Mouse (Mus musculus): ENCODE measurements around the gene Lin28b. TPM values are rescaled to one million over a fixed set of nuclear protein-coding genes. Genes with fewer than 3 reads are reported as not detected.
A peak's percentile ranks its signal among the peaks of the same experiment; 100 is the strongest.

The Lin28b gene
- polyA plus RNA-seq (2015; fragmentation: Nextera tagmentation; extraction: Ambion mirVana): 0.92 and 1.2 TPM in 2 replicates

- peak within 1 kb of the TSS; percentile 36 for H3K9ac ChIP-seq
- peaks cover 31% of the 10 kb centered on the region for H3K27me3 ChIP-seq (replicated peaks)
- peak within 1 kb of the TSS; percentile 61 for H3K4me3 ChIP-seq (replicated peaks)
- under 1% methylated on average over 92 of the region's 139 CpGs for WGBS
- H3K4me2 ChIP-seq (replicated peaks): peak within 1 kb of the TSS; percentile 99
- H3K36me3 ChIP-seq: no peaks in the 10 kb centered on the region
- peak; percentile 96 for ATAC-seq
- no peak within 1 kb of the TSS for H3K27ac ChIP-seq
- H3K4me1 ChIP-seq (replicated peaks): peaks cover 5% of the 10 kb centered on the region
- no peaks in the 10 kb centered on the region for H3K9me3 ChIP-seq
Measured at GRCm38 (mm10) chr10:45485761-45486602, at the start of gene Lin28b. Gene Lin28b, minus strand, starts transcription at chr10:45486395.

- WGBS: 66% methylated on average over 2 of the region's 2 CpGs
- H3K9ac ChIP-seq: no peak overlapping the region
- no peak for ATAC-seq
Measured at GRCm38 (mm10) chr10:45511764-45512163, 25.6 kb upstream of the Lin28b start.

GRCm38 (mm10) chr10:45510662-45511061 is 24.5 kb upstream of the Lin28b start:
- ATAC-seq: no peak
- Histone ChIP-seq H3K9ac (no peak overlapping the region), H3K36me3 (no peaks in the 10 kb centered on the region), H3K27ac (no peak overlapping the region), H3K27me3 (replicated peaks) (no peaks in the 10 kb centered on the region), H3K4me3 (replicated peaks) (no peak overlapping the region), H3K9me3 (no peaks in the 10 kb centered on the region), H3K4me1 (replicated peaks) (no peaks in the 10 kb centered on the region), H3K4me2 (replicated peaks) (no peak overlapping the region)
- 88% methylated on average over 3 of the region's 3 CpGs for WGBS

More at GRCm38 (mm10) chr10:45511764-45512163, 25.6 kb upstream of the Lin28b start:
- Histone ChIP-seq H3K4me2 (replicated peaks) (no peak overlapping the region), H3K4me1 (replicated peaks) (no peaks in the 10 kb centered on the region), H3K27me3 (replicated peaks) (no peaks in the 10 kb centered on the region), H3K4me3 (replicated peaks) (no peak overlapping the region), H3K9me3 (no peaks in the 10 kb centered on the region), H3K36me3 (no peaks in the 10 kb centered on the region), H3K27ac (no peak overlapping the region)

- WGBS: 90% methylated on average over 1 of the region's 1 CpGs
- no peak overlapping the region for H3K4me2 ChIP-seq (replicated peaks)
Measured at GRCm38 (mm10) chr10:45500259-45500658, 14.1 kb upstream of the Lin28b start.

GRCm38 (mm10) chr10:45486603-45486946 is 380 bp upstream of the Lin28b start:
- peaks cover 31% of the 10 kb centered on the region for H3K27me3 ChIP-seq (replicated peaks)
- H3K4me2 ChIP-seq (replicated peaks): peak overlapping the region; percentile 99
- peak overlapping the region; percentile 61 for H3K4me3 ChIP-seq (replicated peaks)
- H3K27ac ChIP-seq: no peak overlapping the region
- WGBS: under 1% methylated on average over 38 of the region's 40 CpGs
- H3K9ac ChIP-seq: peak overlapping the region; percentile 36
- H3K36me3 ChIP-seq: no peaks in the 10 kb centered on the region
- H3K9me3 ChIP-seq: no peaks in the 10 kb centered on the region
- ATAC-seq: peak; percentile 50
- H3K4me1 ChIP-seq (replicated peaks): peaks cover 5% of the 10 kb centered on the region

More at GRCm38 (mm10) chr10:45500259-45500658, 14.1 kb upstream of the Lin28b start:
- Histone ChIP-seq H3K27ac (no peak overlapping the region), H3K36me3 (no peaks in the 10 kb centered on the region), H3K27me3 (replicated peaks) (no peaks in the 10 kb centered on the region), H3K9ac (no peak overlapping the region), H3K4me3 (replicated peaks) (no peak overlapping the region), H3K4me1 (replicated peaks) (no peaks in the 10 kb centered on the region), H3K9me3 (no peaks in the 10 kb centered on the region)
- no peak for ATAC-seq

- 0 out of 2 replicates have a peak overlapping the region, but pooled peaks have one; percentile 36 for H3K9ac ChIP-seq
- no peak overlapping the region for H3K27ac ChIP-seq
- H3K4me2 ChIP-seq (replicated peaks): peak overlapping the region; percentile 99
- peaks cover 31% of the 10 kb centered on the region for H3K27me3 ChIP-seq (replicated peaks)
- ATAC-seq: peak; percentile 75; the same call in 1 of the 2 replicates
- H3K36me3 ChIP-seq: no peaks in the 10 kb centered on the region
- H3K9me3 ChIP-seq: no peaks in the 10 kb centered on the region
- peaks cover 5% of the 10 kb centered on the region for H3K4me1 ChIP-seq (replicated peaks)
- 2% methylated on average over 32 of the region's 32 CpGs for WGBS
- H3K4me3 ChIP-seq (replicated peaks): peak overlapping the region; percentile 61
Measured at GRCm38 (mm10) chr10:45485226-45485760, 902 bp downstream of the Lin28b start.

GRCm38 (mm10) chr10:45483210-45483609 is 3.0 kb downstream of the Lin28b start:
- no peak overlapping the region for H3K4me2 ChIP-seq (replicated peaks)
- peaks cover 26% of the 10 kb centered on the region for H3K27me3 ChIP-seq (replicated peaks)
- H3K36me3 ChIP-seq: no peaks in the 10 kb centered on the region
- no peaks in the 10 kb centered on the region for H3K9me3 ChIP-seq
- no peak overlapping the region for H3K27ac ChIP-seq
- H3K9ac ChIP-seq: no peak overlapping the region
- H3K4me3 ChIP-seq (replicated peaks): no peak overlapping the region
- peaks cover 5% of the 10 kb centered on the region for H3K4me1 ChIP-seq (replicated peaks)
- 45% methylated on average over 2 of the region's 2 CpGs for WGBS
- no peak for ATAC-seq

- H3K27ac ChIP-seq: no peak overlapping the region
- no peak for ATAC-seq
- H3K4me2 ChIP-seq (replicated peaks): peak overlapping the region; percentile 50
- peaks cover 14% of the 10 kb centered on the region for H3K27me3 ChIP-seq (replicated peaks)
- 2% methylated on average over 21 of the region's 21 CpGs for WGBS
- H3K36me3 ChIP-seq: no peaks in the 10 kb centered on the region
- 0 out of 2 replicates have a peak, but pooled peaks cover 5% of the 10 kb centered on the region for H3K4me1 ChIP-seq (replicated peaks)
- H3K4me3 ChIP-seq (replicated peaks): peak overlapping the region; percentile 23; the same call in 1 of the 2 replicates
- no peaks in the 10 kb centered on the region for H3K9me3 ChIP-seq
- H3K9ac ChIP-seq: no peak overlapping the region
Measured at GRCm38 (mm10) chr10:45473663-45474333, 12.4 kb downstream of the Lin28b start.

GRCm38 (mm10) chr10:45473143-45473484 is 13.1 kb downstream of the Lin28b start:
- Histone ChIP-seq H3K9me3 (no peaks in the 10 kb centered on the region), H3K27ac (no peak overlapping the region), H3K4me1 (replicated peaks) (0 out of 2 replicates have a peak, but pooled peaks cover 5% of the 10 kb centered on the region), H3K4me2 (replicated peaks) (no peak overlapping the region), H3K27me3 (replicated peaks) (peaks cover 14% of the 10 kb centered on the region), H3K9ac (no peak overlapping the region), H3K4me3 (replicated peaks) (no peak overlapping the region), H3K36me3 (no peaks in the 10 kb centered on the region)
- no peak for ATAC-seq
- WGBS: 10% methylated on average over 5 of the region's 5 CpGs

- Histone ChIP-seq H3K4me1 (replicated peaks) (0 out of 2 replicates have a peak, but pooled peaks cover 5% of the 10 kb centered on the region), H3K4me2 (replicated peaks) (no peak overlapping the region), H3K4me3 (replicated peaks) (no peak overlapping the region), H3K36me3 (no peaks in the 10 kb centered on the region), H3K27me3 (replicated peaks) (peaks cover 14% of the 10 kb centered on the region), H3K9me3 (no peaks in the 10 kb centered on the region), H3K9ac (no peak overlapping the region), H3K27ac (no peak overlapping the region)
- WGBS: 13% methylated on average over 6 of the region's 6 CpGs
- no peak for ATAC-seq
Measured at GRCm38 (mm10) chr10:45472431-45473142, 13.6 kb downstream of the Lin28b start.

GRCm38 (mm10) chr10:45471321-45471720 is 14.9 kb downstream of the Lin28b start:
- H3K4me3 ChIP-seq (replicated peaks): no peak overlapping the region
- 27% methylated on average over 3 of the region's 3 CpGs for WGBS
- H3K27me3 ChIP-seq (replicated peaks): peaks cover 14% of the 10 kb centered on the region
- H3K4me2 ChIP-seq (replicated peaks): no peak overlapping the region
- H3K4me1 ChIP-seq (replicated peaks): 0 out of 2 replicates have a peak, but pooled peaks cover 5% of the 10 kb centered on the region
- H3K9ac ChIP-seq: no peak overlapping the region
- ATAC-seq: no peak
- H3K36me3 ChIP-seq: no peaks in the 10 kb centered on the region
- H3K27ac ChIP-seq: no peak overlapping the region
- no peaks in the 10 kb centered on the region for H3K9me3 ChIP-seq
